Mouse (Mus musculus): ENCODE data around the gene Fam114a2. TPM values are rescaled to one million over a fixed set of nuclear protein-coding genes. Genes with fewer than 3 reads are reported as not detected.

The Fam114a2 gene
- total RNA-seq, 2 experiments from 2014 or later = 38.7 to 38.9 TPM

DNA sequence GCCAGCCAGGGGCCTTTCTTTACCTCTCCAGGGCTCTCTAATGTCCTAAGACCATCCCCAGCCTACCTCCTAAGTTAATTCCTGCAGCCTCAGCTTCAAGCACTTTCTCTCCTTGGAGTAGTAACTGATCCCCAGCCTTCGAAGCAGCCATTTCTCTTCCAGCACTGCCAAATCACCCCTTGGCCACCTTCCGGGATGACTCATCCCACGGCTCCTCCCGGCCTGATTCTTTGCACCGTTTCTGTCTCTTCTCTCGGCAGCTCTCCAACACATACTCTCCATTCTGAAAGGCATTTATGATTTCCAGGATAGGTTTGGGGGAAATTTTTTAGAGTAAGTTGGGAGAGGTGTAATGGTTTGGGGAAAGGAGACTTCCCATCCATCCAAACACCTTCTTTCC is 58.7 kb downstream of the Fam114a2 start:
- intact Hi-C loops (cut with DNase I) = loop anchor here (10.0 kb wide), 1 partner anchor 145 kb away; no protein-coding TSS in a partner anchor

DNA sequence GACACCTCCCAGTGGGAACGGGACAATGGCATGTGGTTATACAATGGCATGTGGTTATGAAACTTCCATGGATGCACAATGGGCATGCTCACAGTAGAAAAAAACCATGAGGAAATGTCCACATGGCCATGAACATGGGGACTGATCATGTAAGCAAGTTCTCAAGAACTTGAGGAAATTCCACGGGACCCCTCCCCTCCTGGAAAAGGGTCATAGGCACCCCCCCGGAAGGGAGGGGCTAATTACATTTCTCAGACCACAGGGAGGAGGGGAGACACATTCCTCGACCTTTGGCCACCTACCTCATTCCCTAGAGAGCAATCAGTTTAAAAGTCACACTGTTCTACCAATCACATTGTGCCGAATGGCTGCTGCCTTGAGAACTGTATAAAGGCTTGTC is 64.0 kb downstream of the Fam114a2 start:
- no peak for DNase-seq
- intact Hi-C loops (cut with DNase I) = no loop called here

More for the DNA sequence above, 58.7 kb downstream of the Fam114a2 start:
- DNase-seq = no peak

DNA sequence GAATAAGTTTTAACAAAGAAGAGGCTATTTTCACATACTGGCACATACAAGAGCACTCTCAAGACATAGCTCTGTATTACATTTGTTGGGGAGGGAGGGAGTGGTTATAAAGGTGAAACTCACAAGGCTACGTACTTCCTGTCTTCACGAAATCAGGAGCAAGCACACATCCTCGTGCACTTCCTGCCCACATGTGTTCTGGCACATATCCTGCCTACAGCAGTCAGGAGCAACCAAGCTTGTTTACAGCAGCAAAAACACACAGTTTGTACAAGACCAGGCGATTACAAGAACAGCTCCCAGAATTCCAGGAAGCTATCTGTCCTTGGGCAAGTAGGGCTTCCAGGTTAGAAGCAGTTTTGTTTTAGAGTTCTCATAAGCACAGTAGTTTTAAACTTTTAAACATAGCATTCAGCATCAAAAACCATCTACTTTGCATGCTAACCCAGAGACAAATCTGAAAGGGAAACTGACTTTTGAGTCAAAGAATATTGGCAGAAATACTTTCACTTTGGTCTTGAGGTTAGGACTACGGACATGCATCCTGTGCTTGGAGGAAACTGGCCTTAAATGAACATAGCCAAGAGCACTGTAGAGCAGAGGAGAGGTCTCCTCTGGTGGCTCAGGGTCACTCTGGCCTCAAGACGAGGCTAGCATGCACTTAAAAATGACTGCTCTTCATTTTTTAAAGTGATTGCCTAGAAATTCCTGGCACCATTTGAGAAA is 73.0 kb downstream of the Fam114a2 start:
- no peak for DNase-seq
- intact Hi-C loops (cut with DNase I) = no loop called here

- intact Hi-C loops (cut with DNase I) = no loop called here
Measured at GRCm38 (mm10) chr11:57434153-57434552, 84.3 kb downstream of the Fam114a2 start.

More at GRCm38 (mm10) chr11:57434153-57434552, 84.3 kb downstream of the Fam114a2 start:
- DNase-seq = peak; percentile 8

Other genes with a start within 250 kb of the Fam114a2 start
- gene Mfap3, start within 50 bp of the Fam114a2 start, total RNA-seq (2021) = 10 to 100 TPM; 41.1 to 44.3 TPM
- gene Galnt10, start 126.8 kb upstream of the Fam114a2 start, total RNA-seq (2021) = 10 to 100 TPM; 11.7 to 12.4 TPM

Measured in left cerebral cortex, postnatal 4 days (tissue).